Mouse (Mus musculus): Measurements from ENCODE around the gene Gpatch2l. TPM values are rescaled to one million over a fixed set of nuclear protein-coding genes. Genes with fewer than 3 reads are reported as not detected.

Gene Gpatch2l
- 5.2 TPM for polyA plus RNA-seq (2015; fragmentation: Illumina TruSeq; extraction: RNeasy Lipid Tissue Mini Kit (QIAGEN cat#74804); ENCODE audit: insufficient read depth, low read depth, low replicate concordance)

DNA sequence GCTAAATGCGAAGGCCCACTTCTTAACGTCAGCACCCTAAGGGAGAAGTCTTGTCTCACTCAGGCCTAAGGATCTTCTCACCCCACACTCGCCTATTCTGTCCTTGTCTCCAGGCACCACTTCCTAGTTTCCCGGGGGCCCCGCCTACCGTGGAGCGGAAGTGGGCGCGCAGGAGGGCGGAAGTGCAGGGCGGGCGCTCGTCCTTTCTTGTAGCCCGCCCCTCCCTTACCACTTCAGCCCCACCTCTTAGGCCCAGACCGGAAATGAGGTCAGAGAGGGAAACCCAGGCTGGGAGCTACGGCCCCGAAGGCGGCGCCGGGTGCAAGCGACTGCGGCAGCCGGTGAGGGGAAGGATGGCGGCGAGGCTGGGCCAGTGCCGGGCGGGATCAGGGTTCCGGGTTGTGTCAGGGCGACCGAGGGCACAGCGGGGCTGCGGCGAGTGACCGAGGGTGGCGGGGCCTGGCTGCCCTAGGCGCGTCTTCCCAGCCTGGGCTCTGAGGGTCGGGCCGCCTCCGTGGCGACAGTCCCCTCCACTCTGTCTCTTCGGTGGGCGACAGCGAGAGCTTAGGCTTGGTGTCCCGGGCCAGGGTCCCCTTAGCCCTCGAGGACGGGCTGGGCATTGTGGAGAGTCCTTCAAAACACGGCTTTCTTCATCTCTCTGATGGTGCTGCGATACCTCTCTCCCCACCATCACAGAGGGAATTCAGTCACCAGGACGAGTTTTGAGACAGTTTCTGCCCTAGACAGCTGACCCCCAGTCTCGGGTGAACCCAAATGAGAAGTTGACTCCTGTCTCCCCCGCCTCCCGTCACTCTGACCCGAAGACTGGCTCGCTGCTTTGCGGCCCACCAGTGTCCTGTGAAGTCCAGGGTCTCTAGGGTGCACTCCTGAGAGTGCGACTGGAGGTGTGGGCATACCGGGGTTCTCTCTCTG lies at the start of gene Gpatch2l:
Gene Gpatch2l, plus strand, starts transcription at position 255 of the 933 bp plus-strand sequence.

Other genes with a start within 250 kb of the Gpatch2l start
- gene Tgfb3, start 162.8 kb upstream of the Gpatch2l start, polyA plus RNA-seq (2015; fragmentation: Illumina TruSeq; extraction: RNeasy Lipid Tissue Mini Kit (QIAGEN cat#74804); ENCODE audit: insufficient read depth, low read depth, low replicate concordance) = 7.5 TPM
- 5.1 TPM for gene Ift43, start 159.3 kb upstream of the Gpatch2l start, polyA plus RNA-seq (2015; fragmentation: Illumina TruSeq; extraction: RNeasy Lipid Tissue Mini Kit (QIAGEN cat#74804); ENCODE audit: insufficient read depth, low read depth, low replicate concordance)
- not detected for gene Esrrb, start 119.3 kb downstream of the Gpatch2l start, polyA plus RNA-seq (2015; fragmentation: Illumina TruSeq; extraction: RNeasy Lipid Tissue Mini Kit (QIAGEN cat#74804); ENCODE audit: insufficient read depth, low read depth, low replicate concordance)

All from pancreas, adult 10 weeks (tissue).